Mouse (Mus musculus) intestine, postnatal 0 days (tissue): ENCODE data around the gene Bola2. TPM values are rescaled to one million over a fixed set of nuclear protein-coding genes. Genes with fewer than 3 reads are reported as not detected.
"Not testable (repeated sequence)": the region's sequence is repeated elsewhere in the genome, so short reads cannot be mapped to it uniquely, and the experiment has no call there.

Experiments used
- ATAC-seq: fragments of 200-750 bp; cut with Nextera tagmentation; 2 replicates; pipeline ENCODE4 v1.8.0; 2017; ENCODE audit warnings: mild to moderate bottlenecking, moderate TSS enrichment, moderate library complexity
- H3K27ac ChIP-seq: fragments of 300-500 bp; sonication (generic); 2 replicates; pipeline ENCODE4 v1.5.1; 2014; ENCODE audit warnings: mild to moderate bottlenecking, low read depth, low read length, moderate library complexity
- H3K27me3 ChIP-seq: fragments of 300-500 bp; sonication (generic); replicated peaks from 2 replicates; pipeline ENCODE4 v1.6.1; 2014; ENCODE audit warnings: low read length, mixed read lengths; ENCODE audit not compliant: control insufficient read depth, insufficient read depth
- H3K36me3 ChIP-seq: fragments of 300-500 bp; sonication (generic); 2 replicates; pipeline ENCODE4 v1.6.1; 2014; ENCODE audit warnings: mild to moderate bottlenecking, moderate library complexity; ENCODE audit not compliant: control insufficient read depth, insufficient read depth
- H3K4me1 ChIP-seq: fragments of 300-500 bp; sonication (generic); replicated peaks from 2 replicates; pipeline ENCODE4 v1.6.1; 2014; ENCODE audit warnings: antibody characterized with exemption, low read length, mixed read lengths; ENCODE audit not compliant: control insufficient read depth, insufficient read depth
- H3K4me2 ChIP-seq: fragments of 300-500 bp; sonication (generic); replicated peaks from 2 replicates; pipeline ENCODE4 v1.6.1; 2014; ENCODE audit warnings: low read depth, mild to moderate bottlenecking, moderate library complexity
- H3K4me3 ChIP-seq: fragments of 300-500 bp; sonication (generic); 2 replicates; pipeline ENCODE4 v1.5.1; 2014; ENCODE audit warnings: low read depth, low read length
- H3K9ac ChIP-seq: fragments of 300-500 bp; sonication (generic); 2 replicates; pipeline ENCODE4 v1.6.1; 2014; ENCODE audit warnings: mild to moderate bottlenecking, low read depth, low read length
- H3K9me3 ChIP-seq: fragments of 300-500 bp; sonication (generic); 2 replicates; pipeline ENCODE4 v1.6.1; 2016; ENCODE audit warnings: mixed run types; ENCODE audit not compliant: control insufficient read depth
- CTCF ChIP-seq: sonication (generic); IDR thresholded peaks from 2 replicates; pipeline ENCODE4 v1.5.1; 2016; ENCODE audit warnings: low read depth, mild to moderate bottlenecking, control low read depth, antibody characterized with exemption, moderate library complexity
- WGBS: fragments of 180-500 bp; shearing (Covaris S2); extraction: QIAGEN DNeasy Blood & Tissue Kit; methylation state at CpG from one replicate; pipeline ENCODE4 v1.1.7; 2014; 5-methylcytosine and 5-hydroxymethylcytosine counted together
- polyA plus RNA-seq: library from polyadenylated mRNA; unstranded; fragments of >200 nt; fragmentation: Nextera tagmentation; extraction: Ambion mirVana; gene quantifications from 2 replicates; pipeline ENCODE4 v1.2.1, GENCODE M21; 2015

Gene Bola2
- polyA plus RNA-seq, 1 experiment from 2014 or later = 80.4 TPM

GRCm38 (mm10) chr7:126718787-126719337 is 23.7 kb downstream of the Bola2 start:
- H3K27me3 ChIP-seq = no peaks in the 10 kb centered on the region
- H3K27ac ChIP-seq = no peak overlapping the region
- H3K4me2 ChIP-seq = no peak overlapping the region
- H3K36me3 ChIP-seq = no peaks in the 10 kb centered on the region
- H3K4me3 ChIP-seq = no peak overlapping the region
- no peak for ATAC-seq
- H3K9ac ChIP-seq = no peak overlapping the region
- H3K9me3 ChIP-seq = no peaks in the 10 kb centered on the region
- WGBS = 94% methylated on average over 5 of the region's 5 CpGs
- no peaks in the 10 kb centered on the region for H3K4me1 ChIP-seq
- TF ChIP-seq CTCF = 0 out of 2 replicates have a peak, but pooled peaks have one; percentile 35

DNA sequence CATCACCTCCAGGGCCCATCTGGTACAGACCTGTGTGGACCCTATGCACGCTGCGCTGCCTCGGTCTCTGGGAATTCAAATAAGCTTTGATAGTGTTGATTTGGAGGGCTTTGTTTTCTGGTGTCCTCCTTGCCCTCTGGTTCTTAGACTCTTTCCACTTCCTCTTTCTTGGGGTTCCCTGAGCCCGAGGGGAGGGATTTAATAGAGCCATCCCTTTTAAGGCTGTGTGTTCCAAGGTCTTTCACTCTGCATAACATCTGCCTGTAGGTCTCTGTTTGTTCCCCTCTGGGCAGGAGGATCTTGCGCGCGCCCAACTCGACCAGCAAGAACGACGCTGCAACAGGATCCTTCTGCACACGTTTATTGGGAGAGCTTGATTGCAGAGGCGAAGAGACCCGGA is 26.4 kb downstream of the Bola2 start:
- Histone ChIP-seq H3K27ac (no peak overlapping the region), H3K9me3 (no peaks in the 10 kb centered on the region), H3K4me2 (no peak overlapping the region), H3K4me3 (no peak overlapping the region), H3K27me3 (no peaks in the 10 kb centered on the region), H3K36me3 (no peaks in the 10 kb centered on the region), H3K4me1 (no peaks in the 10 kb centered on the region), H3K9ac (no peak overlapping the region)
- TF ChIP-seq CTCF = no peak
- WGBS = 90% methylated on average over 13 of the region's 13 CpGs
- ATAC-seq = no peak

- Histone ChIP-seq H3K9ac (no peak overlapping the region), H3K9me3 (no peaks in the 10 kb centered on the region), H3K4me3 (no peak overlapping the region), H3K4me1 (no peaks in the 10 kb centered on the region), H3K36me3 (no peaks in the 10 kb centered on the region), H3K27me3 (no peaks in the 10 kb centered on the region), H3K27ac (no peak overlapping the region), H3K4me2 (no peak overlapping the region)
- no peak for ATAC-seq
- no peak for TF ChIP-seq CTCF
- 61% methylated on average over 3 of the region's 3 CpGs for WGBS
These were observed 29.9 kb downstream of the Bola2 start for GRCm38 (mm10) chr7:126725077-126725476.

DNA sequence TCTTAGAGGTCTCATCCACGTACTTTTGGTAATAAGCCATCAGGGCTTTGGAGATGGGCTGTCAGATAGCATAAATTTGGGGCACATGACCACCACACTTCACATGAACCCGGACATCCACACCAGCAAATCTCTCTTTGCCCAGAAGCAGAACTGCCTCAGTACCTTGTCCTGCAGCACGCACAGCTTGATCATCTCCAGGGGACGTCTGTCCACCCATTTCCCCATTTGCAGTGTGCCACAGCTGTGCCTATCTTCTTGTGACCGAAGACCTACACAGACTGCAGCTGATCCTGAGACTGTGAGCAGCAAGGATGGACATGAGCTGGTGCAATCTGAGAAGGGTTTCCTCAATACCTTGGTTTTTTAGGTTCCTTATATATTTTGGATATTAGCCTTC is 30.5 kb downstream of the Bola2 start:
- no peaks in the 10 kb centered on the region for H3K9me3 ChIP-seq
- no peak overlapping the region for H3K27ac ChIP-seq
- no peak overlapping the region for H3K9ac ChIP-seq
- no peak overlapping the region for H3K4me2 ChIP-seq
- no peaks in the 10 kb centered on the region for H3K4me1 ChIP-seq
- no peak for ATAC-seq
- 76% methylated on average over 5 of the region's 5 CpGs for WGBS
- H3K4me3 ChIP-seq = no peak overlapping the region
- no peaks in the 10 kb centered on the region for H3K36me3 ChIP-seq
- TF ChIP-seq CTCF = no peak
- no peaks in the 10 kb centered on the region for H3K27me3 ChIP-seq

- H3K9me3 ChIP-seq, H3K9ac ChIP-seq, ATAC-seq, H3K4me3 ChIP-seq, H3K4me2 ChIP-seq, H3K36me3 ChIP-seq, H3K27ac ChIP-seq, H3K4me1 ChIP-seq, H3K27me3 ChIP-seq: not testable (repeated sequence)
- 58% methylated on average over 4 of the region's 4 CpGs for WGBS
These were observed 35.1 kb downstream of the Bola2 start for GRCm38 (mm10) chr7:126730256-126730789.

GRCm38 (mm10) chr7:126736122-126736521 is 40.9 kb downstream of the Bola2 start:
- WGBS = 75% methylated on average over 8 of the region's 8 CpGs
- ATAC-seq = no peak
- H3K27ac ChIP-seq = no peak overlapping the region

More at GRCm38 (mm10) chr7:126736122-126736521, 40.9 kb downstream of the Bola2 start:
- Histone ChIP-seq H3K9me3 (no peaks in the 10 kb centered on the region), H3K36me3 (no peaks in the 10 kb centered on the region), H3K27me3 (no peaks in the 10 kb centered on the region), H3K4me2 (no peak overlapping the region), H3K9ac (no peak overlapping the region), H3K4me3 (no peak overlapping the region), H3K4me1 (no peaks in the 10 kb centered on the region)
- TF ChIP-seq CTCF = no peak
